Mouse (Mus musculus) G1E-ER4 (cell line): Measurements from ENCODE around the gene Larp1b. TPM values are rescaled to one million over a fixed set of nuclear protein-coding genes. Genes with fewer than 3 reads are reported as not detected.
A peak's percentile ranks its signal among the peaks of the same experiment; 100 is the strongest.
"Not testable (repeated sequence)": the region's sequence is repeated elsewhere in the genome, so short reads cannot be mapped to it uniquely, and the experiment has no call there.

Experiments
- GATA1 ChIP-seq: IDR thresholded peaks from one replicate; pipeline ENCODE4 v1.8.0; 2012; ENCODE audit warnings: low read length, inconsistent platforms
- polyA plus RNA-seq: library from polyadenylated mRNA; stranded (reverse); fragments of >175 nt; gene quantifications from 2 replicates; pipeline ENCODE4 v1.2.3, GENCODE M21; 2012

The Larp1b gene
- 39.8 and 46.4 TPM in 2 replicates for polyA plus RNA-seq

DNA sequence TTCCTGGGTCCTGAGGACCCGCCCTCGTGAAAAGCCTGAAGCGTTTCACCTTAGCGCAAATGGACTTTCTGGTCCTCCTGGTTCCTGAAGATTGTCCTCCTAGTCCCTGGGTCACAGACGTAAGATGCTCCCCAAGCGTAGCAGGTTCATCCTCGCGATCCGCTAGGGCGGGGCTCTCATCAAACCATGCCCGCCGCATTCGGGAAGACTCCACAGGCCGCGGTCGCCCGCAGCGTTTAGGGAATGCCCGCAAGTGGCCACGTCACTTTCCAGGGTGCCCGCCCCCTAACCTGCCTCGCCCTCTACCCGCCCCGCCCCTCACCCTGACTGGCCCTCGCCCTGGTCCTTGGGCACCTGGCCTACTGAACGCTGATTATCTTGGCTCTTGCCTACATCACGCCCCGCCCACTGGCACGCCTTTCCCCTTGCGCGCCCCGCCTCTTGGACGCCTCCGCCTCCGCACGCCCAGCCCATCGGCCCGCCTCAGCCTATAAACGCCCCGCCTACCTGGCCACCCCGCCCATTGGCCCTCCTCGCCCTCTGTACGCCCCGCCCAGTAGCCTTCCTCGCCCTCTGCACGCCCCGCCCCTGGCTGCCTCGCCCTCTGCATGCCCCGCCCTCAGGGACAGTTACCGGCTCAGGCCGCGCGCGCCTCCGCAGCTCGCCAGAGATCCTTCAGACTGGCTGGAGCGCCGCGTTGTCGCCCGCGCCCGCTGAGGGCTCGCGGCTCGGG is at the start of gene Larp1b:
Gene Larp1b, plus strand, starts transcription at position 659 of the 733 bp plus-strand sequence.
- no peak for TF ChIP-seq GATA1

GRCm38 (mm10) chr3:40902443-40902842 is 47.2 kb upstream of the Larp1b start, which contains the start of gene 1700034I23Rik:
TSS of gene 1700034I23Rik (minus strand) at chr3:40902543.
- TF ChIP-seq GATA1: not testable (repeated sequence)

DNA sequence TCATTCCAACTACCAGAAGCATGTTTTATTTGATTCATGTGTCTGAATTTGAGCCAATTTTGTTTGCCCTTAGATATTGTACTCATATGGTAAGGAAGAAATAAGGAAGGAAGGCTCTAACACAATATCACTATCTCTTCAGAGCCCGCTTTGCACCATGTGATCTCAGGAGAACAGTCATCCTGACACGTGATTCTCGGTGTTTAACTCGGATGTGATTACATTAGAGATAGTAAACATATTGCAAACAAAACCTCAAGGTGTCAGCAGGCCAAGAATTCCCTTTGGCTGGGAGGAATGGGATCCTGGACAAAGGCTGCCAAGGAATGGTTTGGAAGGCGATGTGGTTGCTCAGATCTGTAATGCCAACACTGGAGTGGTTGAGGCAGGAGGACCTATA is 11.4 kb upstream of the Larp1b start:
- no peak for TF ChIP-seq GATA1

DNA sequence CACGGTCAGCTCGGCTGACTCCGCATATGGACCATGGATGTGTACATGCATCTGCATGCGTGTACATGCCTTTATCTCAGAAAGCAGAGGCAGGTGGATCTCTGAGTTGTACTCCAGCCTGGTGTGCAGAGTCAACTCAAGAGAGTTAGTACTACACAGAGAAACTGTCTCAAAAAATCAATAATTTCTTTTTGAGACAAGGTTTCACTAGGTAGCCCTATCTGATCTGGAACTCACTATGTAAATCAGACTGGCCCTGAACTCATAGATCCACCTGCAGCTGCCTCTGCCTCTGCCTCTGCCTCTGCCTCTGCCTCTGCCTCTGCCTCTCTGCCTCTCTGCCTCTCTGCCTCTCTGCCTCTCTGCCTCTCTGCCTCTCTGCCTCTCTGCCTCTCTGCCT is 11.0 kb upstream of the Larp1b start:
- no peak for TF ChIP-seq GATA1

GRCm38 (mm10) chr3:40939019-40939418 is 10.6 kb upstream of the Larp1b start:
- no peak for TF ChIP-seq GATA1

DNA sequence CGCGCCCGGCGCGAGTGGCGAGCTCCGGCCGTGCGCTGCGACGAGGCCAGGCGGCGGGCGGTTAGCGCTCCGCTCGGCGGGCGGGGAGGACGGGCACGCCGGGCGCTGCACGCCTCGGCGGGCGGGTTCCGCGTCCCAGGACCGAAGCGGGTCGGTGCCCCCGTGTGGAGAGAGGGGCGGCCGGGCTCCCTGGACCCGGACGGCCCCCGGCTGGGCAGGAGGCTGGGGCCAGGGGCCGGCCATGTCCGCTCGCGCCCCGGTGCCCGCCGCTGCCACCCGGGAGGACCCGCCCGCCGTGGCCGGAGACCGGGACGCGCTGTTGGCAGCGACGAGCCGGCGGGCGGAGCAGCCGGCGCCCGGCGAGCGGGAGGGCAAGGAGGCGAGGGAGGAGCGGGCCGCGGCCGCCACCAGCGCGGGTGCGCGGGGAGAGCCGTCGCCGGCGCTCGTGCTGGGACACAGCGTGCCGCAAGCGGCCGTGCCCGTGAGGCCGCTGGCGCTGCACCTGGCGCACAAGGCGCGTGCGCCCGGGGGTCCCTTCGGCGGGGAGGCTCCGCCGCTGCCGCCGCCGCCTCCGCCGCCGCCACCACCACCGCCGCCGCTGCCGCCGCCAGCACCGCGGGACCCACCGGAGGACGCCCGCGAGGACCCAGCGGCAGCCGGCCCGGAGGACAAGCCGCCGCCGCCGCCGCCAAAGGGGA is 424 bp downstream of the Larp1b start:
- no peak for TF ChIP-seq GATA1

DNA sequence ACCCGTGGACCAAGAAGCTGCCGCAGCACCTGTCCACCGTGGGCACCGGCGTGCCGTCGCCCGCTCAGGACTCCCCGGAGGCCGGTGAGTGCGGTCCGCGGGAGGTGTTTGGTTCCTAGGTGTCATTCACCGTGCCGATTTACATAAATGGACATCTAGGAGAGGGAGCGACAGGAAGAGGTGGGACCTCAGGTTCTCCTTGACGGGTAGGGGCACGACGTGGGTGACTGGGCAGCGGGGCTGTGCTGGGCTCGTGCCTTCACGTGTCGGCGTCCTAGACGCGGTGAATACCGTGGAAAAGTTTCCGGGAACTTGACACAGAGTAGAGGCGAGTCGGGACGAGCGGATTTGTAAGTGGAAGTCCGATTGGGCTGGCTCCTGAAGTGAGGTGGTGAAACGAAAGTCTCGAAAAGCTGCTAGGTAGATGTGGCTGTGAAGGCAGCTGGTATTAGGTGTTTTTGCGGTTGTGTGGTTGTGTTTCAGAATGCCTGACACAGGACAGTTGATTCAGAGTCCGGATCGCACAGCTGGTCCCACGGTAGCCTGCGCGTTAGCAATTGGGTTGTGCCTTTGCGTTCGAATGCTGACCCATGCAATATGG is 1.1 kb downstream of the Larp1b start:
- no peak for TF ChIP-seq GATA1

GRCm38 (mm10) chr3:40951365-40951764 is 1.7 kb downstream of the Larp1b start:
- peak; percentile 64 for TF ChIP-seq GATA1

DNA sequence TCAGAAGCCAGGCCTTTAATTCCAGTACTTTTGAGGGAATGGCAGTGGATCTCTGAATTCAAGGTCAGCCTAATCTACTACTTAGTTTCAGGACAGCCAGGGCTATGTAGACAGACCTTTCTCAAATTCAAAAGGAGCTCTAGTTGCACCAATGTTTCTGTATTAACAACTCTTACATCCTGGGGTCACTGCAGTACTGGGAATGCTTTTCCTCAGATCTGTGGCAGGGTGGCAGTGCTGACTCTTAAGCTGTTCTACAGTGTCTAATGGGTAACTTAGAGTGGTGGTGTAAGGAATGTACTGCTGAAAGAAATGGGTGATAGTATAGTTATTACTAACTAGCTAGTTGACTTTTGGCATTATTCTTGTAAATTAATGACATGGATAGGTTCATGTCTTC is 3.0 kb downstream of the Larp1b start:
- TF ChIP-seq GATA1: no peak

GRCm38 (mm10) chr3:40954792-40955191 is 5.2 kb downstream of the Larp1b start:
- TF ChIP-seq GATA1: no peak

DNA sequence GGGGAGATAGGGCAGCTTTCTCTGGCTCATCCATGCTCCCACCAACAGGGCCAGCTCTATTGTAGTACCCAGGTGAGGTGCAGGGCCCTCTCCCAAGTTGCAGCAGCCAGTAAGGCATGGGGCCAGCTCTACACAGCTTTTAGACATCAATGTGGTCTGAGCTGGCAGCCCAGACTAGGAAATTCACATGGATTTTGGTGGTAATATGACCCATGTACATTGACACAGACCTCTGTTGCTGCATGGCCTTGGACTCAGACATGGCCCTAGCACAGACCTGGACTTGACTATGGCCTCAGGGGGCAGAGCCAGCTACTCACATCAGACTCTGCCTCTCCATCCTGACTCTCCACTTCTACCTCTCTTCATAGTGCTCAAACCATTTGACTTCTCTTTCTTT is 9.2 kb downstream of the Larp1b start:
- TF ChIP-seq GATA1: no peak

DNA sequence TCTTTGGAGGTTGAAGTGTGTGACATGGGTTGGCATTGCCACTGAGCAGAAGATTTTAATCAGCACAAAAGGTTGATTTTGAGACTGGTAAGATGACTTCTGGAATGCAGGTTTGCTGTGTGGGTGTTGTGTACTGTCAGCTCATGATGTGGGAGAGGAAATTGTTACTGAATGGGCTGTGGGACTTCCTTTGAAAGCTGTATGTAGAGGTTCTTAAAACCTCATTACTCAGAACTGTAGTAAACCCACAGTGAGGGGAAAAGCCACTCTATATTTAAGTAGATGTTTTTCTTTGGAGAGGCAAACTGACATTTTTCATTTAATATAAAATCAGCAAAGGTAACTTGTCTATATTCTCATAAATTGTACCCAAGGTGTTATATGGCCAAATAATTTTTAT is 31.1 kb downstream of the Larp1b start:
- TF ChIP-seq GATA1: no peak

- no peak for TF ChIP-seq GATA1
These were observed 37.9 kb downstream of the Larp1b start for GRCm38 (mm10) chr3:40987539-40987938.

GRCm38 (mm10) chr3:40988722-40989121 is 39.1 kb downstream of the Larp1b start:
- TF ChIP-seq GATA1: no peak

GRCm38 (mm10) chr3:40991541-40991940 is 41.9 kb downstream of the Larp1b start:
- TF ChIP-seq GATA1: no peak

- no peak for TF ChIP-seq GATA1
These were observed 45.5 kb downstream of the Larp1b start for GRCm38 (mm10) chr3:40995161-40995560.
